Mouse (Mus musculus) left cerebral cortex, postnatal 10 days (tissue): ENCODE measurements around the gene BC053393. TPM values are rescaled to one million over a fixed set of nuclear protein-coding genes. Genes with fewer than 3 reads are reported as not detected.

Experiments used
- DNase-seq, 2 experiments: peaks; one replicate each; pipeline ENCODE4 v3.0.0; 2021 to 2022; ENCODE audit warnings: low spot score in 2 of 2, mixed read lengths in 1 of 2; ENCODE audit errors: extremely low spot score in 1 of 2
- intact Hi-C: fragments of 180-260 bp; cut with DNase I; formaldehyde crosslinking; loops from one replicate; pipeline ENCODE4 v1.15.1; 2025
- total RNA-seq, 2 experiments: library from RNA; stranded (reverse); gene quantifications; 2 replicates each; pipeline ENCODE4 v1.2.3; 2021

BC053393 gene
- under 1 TPM; 0.17 to 0.28 TPM for total RNA-seq

- intact Hi-C loops, result no loop called here
- DNase-seq, result no peak
These were observed at the start of gene BC053393 for GRCm38 (mm10) chr11:46571327-46571726. BC053393 (plus strand) TSS chr11:46571536.

- intact Hi-C loops, result no loop called here
- DNase-seq, result no peak
These were observed 48.6 kb upstream of the BC053393 start for GRCm38 (mm10) chr11:46522719-46523118.

DNA sequence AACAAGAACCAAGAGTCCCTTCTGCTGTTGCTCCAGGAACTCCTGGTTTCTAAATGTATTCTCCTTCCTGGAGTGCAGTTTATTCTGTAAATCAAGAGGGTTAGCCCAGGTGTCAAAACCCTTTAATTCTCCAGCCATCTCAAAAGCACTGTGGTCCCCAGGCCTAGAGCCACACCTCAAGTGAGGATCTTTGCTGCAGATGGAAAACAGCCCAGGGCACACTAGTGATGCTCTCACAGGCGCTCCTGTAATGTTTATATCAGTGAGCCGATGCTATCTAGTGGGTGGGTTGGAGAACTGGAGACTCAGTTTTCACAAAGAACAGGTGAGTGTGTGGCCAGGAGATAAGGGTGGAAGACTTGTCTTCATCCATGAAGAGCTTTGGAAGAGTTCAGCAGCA lies 47.4 kb upstream of the BC053393 start, which contains the start of gene Gm12169:
Gene Gm12169 (plus strand): TSS at position 301 of the 400 bp plus-strand sequence.
- DNase-seq, result no peak
- intact Hi-C loops, result no loop called here

DNA sequence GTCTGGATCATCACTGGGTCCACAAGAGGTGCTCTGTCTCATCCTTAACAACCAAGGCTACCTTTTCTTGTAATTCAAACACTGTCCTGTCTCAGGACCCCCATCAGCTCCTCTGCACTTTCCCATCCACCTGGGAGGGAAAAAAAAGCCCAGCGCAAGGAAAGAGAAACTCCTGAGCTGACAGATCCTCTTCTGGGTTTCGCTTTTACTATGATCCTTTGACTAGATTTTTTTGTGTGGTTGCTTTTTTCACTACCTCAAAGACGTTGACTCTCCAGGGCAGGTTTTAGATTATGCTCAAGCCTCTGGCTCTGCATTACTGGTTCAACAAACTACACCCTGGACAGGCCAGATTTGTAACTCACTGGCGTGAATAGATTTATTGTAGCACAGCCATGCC lies 41.2 kb upstream of the BC053393 start:
- intact Hi-C loops, result no loop called here
- no peak for DNase-seq

GRCm38 (mm10) chr11:46536978-46537377 lies 34.4 kb upstream of the BC053393 start:
- intact Hi-C loops, result no loop called here
- DNase-seq, result no peak

DNA sequence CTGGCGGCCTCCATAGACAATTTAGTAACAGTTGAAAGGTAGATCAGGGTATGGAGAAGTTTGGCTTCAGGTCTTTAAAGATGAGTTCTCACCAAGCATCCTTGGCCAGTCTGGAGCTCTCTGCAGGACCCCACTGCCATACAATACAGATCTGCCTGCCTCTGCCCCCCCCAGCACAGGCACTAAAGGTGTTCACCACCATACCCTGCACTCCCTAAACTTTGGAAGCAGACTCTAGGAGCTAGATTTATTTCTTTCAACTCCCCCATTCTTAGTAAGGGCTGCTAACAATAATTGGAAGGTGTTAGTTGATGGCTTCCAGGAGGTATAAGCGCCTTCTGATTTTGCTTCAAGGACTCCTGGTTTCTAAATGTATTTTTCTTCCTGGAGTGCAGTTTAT lies 27.8 kb upstream of the BC053393 start:
- DNase-seq, result no peak
- intact Hi-C loops, result no loop called here

GRCm38 (mm10) chr11:46549721-46550120 lies 21.6 kb upstream of the BC053393 start:
- intact Hi-C loops, result no loop called here
- no peak for DNase-seq

- intact Hi-C loops, result no loop called here
- no peak for DNase-seq
These were observed 18.6 kb upstream of the BC053393 start for GRCm38 (mm10) chr11:46552741-46553140.

DNA sequence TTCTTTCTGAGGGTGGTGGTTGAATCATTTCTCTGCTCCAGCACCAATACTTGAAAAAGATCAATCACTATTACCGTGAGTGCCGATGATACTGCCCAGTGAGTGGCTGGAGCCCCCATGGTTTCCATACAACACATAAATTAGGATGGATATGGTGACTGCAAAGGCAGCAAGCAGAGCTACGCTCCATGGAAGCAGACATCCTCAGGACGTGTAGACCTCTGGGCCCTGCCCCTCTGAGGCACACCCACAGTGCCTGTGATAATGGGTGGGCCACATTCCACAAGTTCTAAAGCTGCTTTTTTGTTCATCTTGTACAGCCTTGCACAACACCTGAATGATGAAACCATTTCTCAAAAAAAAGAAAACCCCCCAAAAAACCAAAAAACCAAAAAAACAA lies 10.2 kb upstream of the BC053393 start:
- no peak for DNase-seq
- intact Hi-C loops, result no loop called here

DNA sequence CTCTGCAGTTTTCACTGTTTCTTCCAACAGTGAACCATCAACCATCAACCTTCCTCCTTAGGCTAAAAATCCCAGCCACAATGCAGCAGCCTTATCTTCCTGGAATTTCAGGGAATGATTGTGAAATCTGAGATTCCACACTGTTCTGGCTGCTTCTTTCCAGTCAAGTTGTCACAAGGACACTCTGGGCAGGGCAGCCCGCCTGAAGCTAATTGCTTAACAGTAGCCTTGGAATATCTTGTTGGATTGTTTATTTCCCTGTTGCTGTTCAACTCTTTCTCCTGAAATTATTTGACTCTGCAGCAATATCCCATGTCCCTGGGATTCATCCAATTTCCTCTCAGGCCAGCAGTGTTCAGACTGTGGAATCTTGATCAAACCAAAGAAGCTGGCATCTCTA lies 6.7 kb upstream of the BC053393 start:
- DNase-seq, result no peak
- intact Hi-C loops, result no loop called here

- intact Hi-C loops, result no loop called here
- DNase-seq, result no peak
These were observed 5.4 kb upstream of the BC053393 start for GRCm38 (mm10) chr11:46565967-46566366.

DNA sequence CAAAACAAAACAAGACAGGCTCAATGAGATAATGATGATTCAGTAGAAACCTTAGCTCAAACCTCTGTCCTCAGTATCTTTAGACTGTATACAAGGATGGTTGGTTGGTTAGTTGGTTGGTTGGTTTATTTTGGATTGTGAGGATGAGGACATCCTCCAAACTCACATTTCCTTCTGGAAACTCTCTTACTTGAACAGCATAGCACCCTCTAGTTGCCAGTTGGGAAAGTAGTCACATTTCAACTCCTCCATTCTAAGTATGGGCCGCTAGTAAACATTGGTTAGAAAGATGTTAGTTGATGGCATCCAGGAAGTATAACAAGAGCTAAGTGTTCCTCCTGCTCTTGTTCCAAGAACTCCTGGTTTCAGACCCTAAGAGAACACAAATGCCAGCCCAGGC lies 2.2 kb upstream of the BC053393 start:
- DNase-seq, result no peak
- intact Hi-C loops, result no loop called here

- no peak for DNase-seq
- intact Hi-C loops, result no loop called here
These were observed 7.5 kb downstream of the BC053393 start for GRCm38 (mm10) chr11:46578771-46579281.

DNA sequence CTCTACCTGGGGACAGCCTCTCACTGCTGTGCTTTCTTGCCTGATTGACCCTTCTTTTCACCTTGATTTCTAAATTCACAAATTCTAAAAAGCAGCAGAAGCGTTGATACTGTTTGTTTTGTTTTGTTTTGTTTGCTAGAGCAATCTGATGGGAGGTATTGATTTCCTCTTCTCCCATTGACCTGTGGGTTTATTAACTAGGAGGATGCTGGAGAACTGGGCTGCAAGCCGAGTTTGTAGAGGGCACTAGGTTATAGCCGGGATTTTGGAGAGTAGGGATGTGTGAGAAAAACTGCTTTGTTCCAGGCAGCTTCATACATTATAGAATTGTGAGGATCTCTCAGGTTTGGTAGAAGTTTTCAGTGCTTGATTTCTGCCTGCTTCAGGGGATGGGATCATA lies 9.1 kb downstream of the BC053393 start:
- intact Hi-C loops, result no loop called here
- no peak for DNase-seq

- no peak for DNase-seq
- intact Hi-C loops, result no loop called here
These were observed 11.4 kb downstream of the BC053393 start for GRCm38 (mm10) chr11:46582741-46583140.

- intact Hi-C loops, result no loop called here
- DNase-seq, result no peak
These were observed 21.1 kb downstream of the BC053393 start for GRCm38 (mm10) chr11:46592416-46592815.

GRCm38 (mm10) chr11:46619929-46620328 lies 48.6 kb downstream of the BC053393 start:
- intact Hi-C loops, result no loop called here
- DNase-seq, result peak in 1 of 2 experiments; percentile 14

DNA sequence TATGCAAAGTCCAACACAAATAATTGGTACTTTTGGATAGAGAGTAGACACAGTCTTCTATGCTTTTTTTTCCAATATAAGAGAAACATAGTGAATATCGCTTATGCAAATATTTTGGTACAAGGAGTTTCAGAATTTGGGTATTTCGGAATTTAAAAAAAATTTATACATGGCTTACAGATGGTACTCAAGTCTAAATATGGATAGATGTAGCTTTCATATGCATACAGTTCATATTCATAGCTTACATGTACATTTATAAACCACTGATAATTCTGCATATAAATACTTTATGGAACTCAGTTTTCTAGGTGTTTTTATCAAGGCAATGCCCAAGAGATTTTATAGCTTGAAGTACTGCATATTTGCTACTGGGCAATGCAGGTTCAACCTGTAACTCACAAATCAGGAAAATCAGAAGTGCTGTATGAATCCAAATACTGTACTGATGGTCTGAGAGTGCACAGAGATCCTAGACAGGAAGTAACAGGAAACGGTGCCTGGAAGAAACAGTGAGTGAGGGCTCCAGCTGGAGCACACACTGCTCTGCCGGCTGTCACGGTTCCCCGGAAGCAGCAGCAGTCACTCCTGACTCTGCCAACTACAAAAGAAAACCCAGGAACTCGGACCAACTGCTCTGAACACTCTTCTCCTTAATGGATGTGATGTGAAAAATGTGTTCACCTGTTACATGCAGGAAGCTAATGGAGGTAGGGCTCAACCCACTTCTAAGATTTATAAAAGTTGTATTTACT lies 49.3 kb downstream of the BC053393 start:
- intact Hi-C loops, result no loop called here
- DNase-seq, result no peak

- intact Hi-C loops, result loop anchor here (1.0 kb wide), 1 partner anchor 20 kb away; no protein-coding TSS in a partner anchor
- DNase-seq, result no peak
These were observed 58.0 kb downstream of the BC053393 start, which contains the start of gene Dppa1 for GRCm38 (mm10) chr11:46629211-46629795. Dppa1 (minus strand) TSS chr11:46629261.

GRCm38 (mm10) chr11:46631635-46632034 lies 60.3 kb downstream of the BC053393 start:
- peak in 1 of 2 experiments; percentile 52 for DNase-seq
- intact Hi-C loops, result loop anchor here (10.0 kb wide), 1 partner anchor 187 kb away; no protein-coding TSS in a partner anchor
